Mouse (Mus musculus): ENCODE measurements around the gene Atxn7.

Gene Atxn7

DNA sequence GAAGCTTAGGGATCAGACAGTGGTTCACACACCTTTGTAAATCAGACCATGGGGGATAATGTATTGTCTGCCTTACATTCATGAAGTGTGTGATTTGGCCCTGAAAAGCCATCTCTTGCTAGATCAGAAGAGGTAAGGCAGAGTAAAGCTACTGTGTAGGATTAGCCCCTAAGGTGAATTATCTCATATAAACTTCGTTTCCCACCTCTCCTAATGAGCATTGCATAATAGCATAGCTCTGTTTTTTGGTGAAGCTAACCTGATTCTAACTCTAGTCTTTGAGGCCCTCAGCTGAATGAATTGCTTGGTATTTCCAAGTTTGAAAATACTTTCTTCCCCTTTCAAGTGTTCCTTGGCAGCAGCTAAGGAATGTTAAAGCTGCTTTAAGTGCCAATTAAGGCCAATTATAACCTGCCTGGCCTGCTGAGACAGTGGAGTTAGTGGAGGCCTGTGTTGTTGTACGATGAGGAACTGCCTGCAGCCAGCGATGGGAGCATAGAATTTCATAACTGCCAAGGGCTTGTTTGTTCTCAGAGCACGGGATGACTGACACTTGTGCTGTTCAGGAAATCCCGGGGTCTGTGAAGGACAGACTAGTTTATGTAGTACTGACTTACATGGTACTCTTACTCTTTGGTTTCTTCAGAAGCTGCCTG, 103.4 kb downstream of the Atxn7 start:
- no peak for DNase-seq (ENCODE audit: low read depth, low spot score)

DNA sequence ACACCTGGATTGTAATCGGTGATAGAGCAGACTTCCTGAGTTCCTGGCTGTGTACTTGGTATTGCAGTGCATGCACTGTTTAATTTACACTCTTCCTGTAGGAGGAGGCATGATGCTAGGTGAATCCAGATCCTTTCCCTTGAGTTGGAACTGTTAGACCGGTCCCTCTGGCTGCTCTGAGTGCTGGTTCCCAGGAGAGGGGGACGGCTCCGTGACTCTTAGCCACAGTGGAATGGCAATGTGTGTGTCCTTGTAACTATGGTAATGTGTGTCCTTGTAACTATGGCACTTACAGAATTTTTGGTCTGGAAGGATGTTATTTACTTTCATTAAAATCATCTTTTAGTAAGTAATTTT, 103.9 kb downstream of the Atxn7 start:
- DNase-seq (ENCODE audit: low read depth, low spot score): no peak

DNA sequence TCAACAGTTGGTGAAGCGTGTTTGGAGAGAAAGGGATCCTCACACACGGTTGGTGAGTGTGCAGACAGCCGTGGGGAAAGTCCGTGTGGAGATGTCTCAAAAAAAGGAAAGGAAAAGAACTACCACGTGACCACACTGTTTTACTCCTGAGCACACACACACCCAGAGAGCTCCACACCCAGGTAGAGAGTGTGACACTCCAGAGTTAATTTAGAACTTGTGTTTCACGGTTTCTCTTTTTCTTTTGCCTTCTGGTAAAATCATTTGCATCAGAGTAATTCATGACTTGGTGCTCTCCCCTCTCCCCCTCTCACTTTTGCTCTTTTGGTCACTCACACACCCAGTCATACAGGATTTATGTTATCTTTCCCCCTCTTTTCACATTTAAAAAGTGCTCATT, 105.0 kb downstream of the Atxn7 start:
- DNase-seq (ENCODE audit: low read depth, low spot score): no peak

DNA sequence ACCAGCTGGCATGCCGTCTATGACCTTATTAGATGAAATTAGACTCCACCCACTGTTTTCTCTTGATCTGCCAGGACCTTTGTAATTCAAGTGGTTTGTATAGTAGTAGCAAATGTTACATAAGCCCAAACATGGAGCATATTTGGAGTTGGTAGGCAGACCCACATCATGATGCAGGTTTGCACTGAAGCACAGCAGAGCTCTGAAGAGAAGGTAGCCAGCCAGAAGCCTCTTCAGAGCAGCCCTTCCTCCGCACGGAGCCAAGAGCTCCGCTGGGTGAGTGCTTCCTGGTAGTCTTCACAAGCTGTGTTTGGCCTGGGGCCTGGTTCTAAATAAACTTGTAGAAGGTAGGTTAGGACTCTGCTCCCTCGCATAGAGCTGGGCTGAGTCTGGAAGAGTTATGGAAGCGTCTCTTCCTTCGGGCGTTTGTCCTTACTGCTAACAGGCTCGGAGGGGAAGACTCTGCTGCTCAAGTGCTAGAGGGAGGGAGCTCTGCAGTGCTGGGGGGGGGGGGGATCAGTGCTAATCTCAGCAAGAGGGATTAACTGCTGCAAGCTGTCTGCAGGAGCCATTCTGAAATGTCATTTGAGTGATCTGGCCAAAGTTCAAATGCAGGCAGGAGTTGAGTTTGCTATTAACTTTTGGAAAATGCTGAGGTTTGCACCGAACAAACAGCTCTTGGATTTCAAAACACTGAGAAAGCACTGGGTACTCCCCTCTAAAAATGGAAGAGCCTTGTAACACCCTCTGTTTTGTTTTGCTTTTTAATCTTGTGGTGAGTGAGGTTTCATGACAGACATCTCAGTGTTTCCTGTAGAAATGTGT, 106.6 kb downstream of the Atxn7 start:
- DNase-seq (ENCODE audit: low read depth, low spot score): no peak

DNA sequence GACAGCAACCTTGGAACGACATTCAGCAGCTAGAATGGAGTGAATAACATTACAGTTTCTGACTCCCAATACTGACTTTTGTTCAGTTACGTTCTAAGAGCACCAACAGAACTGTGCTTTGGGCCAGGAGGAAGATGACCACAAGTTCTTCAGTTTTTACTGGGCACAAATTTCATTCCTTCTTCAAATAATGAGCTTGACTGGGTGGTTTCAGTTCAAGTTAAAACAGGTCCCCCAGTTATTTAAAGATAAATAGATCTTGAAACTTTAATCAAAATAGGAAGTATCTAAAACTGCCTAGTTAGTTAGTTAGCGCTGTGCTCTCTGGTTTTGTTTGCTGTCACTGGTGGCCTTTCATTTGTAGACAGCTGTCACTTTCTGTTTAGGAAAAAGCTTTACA, 107.3 kb downstream of the Atxn7 start:
- DNase-seq (ENCODE audit: low read depth, low spot score): no peak

DNA sequence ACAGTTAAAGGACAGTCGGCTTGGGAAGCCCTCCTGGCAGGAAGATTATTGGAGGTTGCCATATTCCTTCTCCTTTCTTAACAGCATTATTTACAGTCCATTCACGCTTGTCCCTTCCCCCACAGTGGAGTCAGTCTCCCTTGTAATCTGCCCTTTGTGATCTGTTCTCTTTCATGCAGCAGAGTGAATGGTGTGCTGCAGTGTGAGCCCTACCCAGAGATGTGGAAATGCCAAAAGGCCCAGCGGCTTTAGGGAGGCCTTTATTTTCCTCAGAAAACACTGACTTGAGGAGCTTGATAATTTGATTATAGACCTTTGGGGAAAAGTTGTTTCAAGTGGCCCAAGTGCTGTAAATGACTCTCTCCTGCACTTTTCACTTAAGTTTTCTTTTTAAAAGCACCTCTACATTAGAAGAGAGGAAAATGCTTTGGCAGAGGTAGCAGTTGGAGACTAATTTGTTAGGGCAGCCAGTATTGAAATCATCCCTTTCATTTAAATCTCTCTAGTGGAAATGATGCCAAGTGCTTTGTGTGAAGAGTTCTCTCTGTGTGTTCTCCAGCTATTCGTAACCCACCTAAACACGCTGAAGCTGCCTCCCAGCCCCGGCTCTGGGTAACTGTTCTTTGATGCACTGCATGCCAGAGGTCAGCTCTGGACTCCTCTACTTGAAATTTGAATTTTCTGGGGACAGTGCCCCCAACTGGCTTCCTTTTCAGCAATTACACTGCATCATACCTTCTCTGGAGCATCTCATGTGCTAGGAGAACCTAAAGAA, 109.5 kb downstream of the Atxn7 start:
- no peak for DNase-seq (ENCODE audit: low read depth, low spot score)

DNA sequence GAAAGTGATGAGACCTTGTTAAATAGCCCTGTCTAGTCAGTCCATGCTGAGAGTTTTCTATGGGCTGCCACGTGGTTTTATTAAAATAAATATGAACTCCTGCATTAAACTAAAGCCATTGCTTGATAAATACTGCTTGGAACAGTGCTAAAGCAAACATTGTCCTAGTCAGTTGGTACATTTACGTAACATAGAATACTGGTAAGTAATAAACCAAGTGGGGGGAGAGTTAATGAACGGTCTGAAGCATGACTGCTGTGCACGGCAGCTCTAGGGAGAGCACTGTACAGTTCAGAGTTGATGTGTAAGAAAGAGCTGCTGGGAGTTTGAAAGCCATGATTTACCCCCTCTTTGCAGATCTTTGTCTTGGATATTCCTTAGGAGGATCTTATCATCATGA, 110.2 kb downstream of the Atxn7 start:
- no peak for DNase-seq (ENCODE audit: low read depth, low spot score)

DNA sequence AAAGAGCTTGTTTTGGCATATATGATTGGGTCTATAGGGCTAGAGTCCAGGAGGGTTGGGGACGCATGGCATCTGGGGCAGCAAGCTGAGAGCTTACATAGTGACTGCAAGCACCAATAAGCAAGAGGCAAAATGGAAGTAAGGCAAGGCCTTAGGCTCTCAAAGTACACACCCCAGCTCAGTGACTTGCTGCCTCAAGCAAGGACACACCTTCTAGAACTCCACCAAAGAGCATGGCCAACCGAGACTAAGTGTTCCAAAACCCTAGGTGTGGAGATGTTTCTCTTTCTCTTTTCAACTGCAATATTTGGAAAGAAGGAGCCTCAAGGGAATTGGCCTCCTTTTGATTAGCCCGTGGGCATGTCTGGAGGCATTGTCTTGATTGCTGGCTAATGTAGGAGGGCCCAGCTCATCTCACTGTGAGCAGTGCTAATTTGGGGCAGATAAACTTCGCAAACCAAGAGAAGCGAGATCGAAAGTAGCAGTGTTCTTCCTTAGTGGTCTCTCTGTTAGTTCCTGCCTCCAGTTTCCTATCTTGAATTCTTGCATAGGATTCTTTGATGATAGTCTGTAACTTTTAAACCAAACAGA, 119.5 kb downstream of the Atxn7 start:
- no peak for DNase-seq (ENCODE audit: low read depth, low spot score)

DNA sequence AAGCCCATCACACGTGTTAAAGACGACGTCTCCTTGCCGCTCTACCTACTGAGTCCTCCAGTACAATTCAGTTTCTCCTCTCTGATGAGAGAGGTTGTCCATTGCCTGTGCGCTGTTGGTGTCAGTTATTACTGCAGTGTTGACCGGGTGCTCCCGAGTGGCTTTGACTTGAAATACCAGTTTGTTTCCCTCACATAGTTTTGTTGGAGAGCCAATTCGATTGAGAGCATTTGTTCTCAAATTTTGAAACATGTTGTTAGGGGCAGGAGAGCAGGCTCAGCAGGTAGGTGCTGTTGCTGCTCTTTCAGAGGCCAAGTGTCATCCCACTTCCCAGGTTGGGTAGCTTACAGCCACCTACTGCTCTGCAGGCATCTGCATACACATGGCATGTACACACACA, 122.6 kb downstream of the Atxn7 start:
- DNase-seq (ENCODE audit: low read depth, low spot score): no peak

DNA sequence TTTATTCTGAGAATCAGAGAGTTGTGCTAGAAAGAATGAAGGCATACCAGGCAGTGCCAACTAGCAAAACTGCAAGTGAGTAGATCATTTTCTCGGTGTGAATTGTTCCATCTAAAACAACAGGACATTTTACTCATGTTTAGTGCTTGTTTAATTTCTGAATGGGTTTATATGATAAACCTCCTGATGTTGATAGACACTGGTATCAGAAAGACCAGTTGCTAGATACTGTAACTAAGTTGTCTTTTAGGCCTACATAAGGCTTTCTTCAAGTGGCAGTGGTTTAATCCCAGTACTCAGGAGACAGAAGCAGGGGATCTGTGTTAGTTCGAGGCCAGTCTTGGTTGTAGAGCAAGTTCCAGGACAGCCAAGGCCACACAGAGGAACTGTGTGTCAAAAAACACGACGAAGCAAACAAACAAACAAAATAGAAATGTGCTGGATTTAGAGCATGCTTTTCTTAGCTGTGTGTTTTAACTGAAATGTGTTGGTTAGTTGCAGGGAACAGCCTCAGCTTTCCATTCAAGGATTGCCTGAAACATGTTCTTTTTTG, 125.5 kb downstream of the Atxn7 start:
- DNase-seq (ENCODE audit: low read depth, low spot score): no peak

DNA sequence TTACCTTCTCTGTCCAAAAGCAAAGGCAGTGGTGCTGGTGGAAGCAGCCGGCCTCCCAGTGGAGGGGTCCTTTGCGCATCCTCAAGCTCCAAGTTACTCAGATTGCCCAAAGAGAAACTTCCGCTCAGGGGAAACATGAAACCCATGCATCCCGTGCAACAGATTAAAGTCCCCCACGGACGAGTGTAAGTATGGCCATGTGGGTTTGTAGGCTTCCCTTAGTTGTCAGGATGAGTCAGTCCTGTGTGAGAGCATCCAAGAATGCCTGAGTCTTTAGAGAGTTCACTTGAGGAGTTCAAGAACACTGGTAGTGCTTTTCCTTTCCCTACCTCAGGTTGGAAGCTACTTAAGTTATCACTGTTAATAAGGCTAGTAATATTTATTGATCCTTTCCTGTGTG, 126.1 kb downstream of the Atxn7 start:
- no peak for DNase-seq (ENCODE audit: low read depth, low spot score)

DNA sequence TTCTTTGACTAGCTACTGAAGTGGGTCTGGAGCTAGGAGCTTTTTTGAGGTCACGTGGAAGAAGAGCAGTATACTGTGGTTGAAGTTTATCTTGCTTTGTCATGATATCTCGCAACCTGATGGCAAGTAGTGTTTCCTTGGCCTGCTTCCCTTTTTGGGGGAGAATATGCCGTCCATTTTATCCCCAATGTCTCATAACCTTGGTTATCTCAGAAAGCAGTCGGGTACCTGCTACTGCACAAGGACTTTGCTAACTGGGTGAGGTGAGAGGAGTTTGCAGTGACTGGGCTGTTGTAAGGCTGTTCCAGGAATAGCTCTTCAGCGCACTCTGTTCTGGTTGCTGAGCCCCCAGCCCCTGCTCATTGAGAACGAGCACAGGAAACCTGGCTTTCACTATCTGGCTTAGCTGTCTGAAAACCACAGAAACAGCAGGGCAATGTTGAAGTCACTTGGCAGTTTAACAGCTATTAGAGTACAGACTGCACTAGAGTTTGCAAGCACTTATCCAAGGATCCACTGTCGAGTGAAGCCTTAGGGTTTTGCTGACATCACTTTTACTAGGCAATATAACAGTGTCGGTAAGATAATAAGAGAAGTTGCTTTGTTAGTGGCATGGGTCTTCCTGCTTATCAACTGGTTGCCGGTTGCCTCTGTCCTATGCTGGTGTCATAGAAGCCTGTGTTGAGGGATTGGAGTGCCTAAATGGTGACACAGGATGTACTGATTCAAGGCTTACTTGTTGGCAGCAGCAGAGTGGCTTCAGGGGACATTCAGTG, 127.0 kb downstream of the Atxn7 start:
- DNase-seq (ENCODE audit: low read depth, low spot score): no peak

DNA sequence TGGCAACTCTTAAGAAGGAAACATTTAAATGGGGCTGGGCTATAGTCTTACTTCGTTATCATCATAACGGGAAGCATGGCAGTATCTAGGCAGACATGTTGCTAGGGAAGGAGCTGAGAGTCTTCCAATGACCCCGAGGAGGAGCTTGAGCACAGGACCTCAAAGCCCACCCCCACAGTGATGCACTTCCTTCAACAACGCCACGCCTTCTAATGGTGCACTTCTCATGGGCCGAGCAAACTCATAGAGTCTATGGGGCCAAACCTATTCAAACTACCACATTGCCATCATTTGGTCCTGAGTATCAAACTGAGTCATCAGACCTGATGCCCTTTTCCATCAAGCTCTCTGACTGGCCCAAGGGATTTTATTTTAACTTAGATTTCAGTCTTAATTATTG, 129.3 kb downstream of the Atxn7 start:
- no peak for DNase-seq (ENCODE audit: low read depth, low spot score)

DNA sequence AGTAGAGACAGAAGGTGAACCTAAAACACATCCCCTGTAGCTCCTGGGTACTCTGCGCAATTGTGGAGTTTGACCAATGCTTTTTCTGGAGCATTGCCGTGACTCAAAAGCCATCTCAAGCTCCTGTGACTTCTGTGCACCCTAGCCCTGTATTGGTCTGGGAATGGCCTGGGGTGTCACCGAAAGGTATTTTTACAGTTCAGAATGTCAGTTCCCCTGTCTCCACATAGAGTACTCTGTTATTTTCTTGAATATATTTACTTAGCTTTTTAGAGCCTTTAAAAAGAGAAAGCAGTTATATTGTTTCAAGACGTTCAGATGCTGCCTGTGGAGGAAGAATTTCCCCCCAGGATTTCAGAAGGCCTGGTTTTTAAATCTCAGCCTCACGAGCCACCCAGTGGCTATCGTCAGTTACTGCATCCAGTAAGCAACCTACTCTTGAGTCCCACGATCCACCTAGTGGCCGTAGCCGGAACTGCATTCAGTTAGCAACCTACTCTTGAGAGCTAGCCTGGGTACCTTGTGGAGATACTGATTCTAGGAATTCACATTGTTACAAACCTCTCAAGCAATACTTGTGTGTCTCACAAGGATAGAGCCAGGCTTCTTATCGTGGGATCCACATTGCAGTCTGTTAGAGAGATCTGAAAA, 137.2 kb downstream of the Atxn7 start:
- DNase-seq (ENCODE audit: low read depth, low spot score): peak; percentile 82

DNA sequence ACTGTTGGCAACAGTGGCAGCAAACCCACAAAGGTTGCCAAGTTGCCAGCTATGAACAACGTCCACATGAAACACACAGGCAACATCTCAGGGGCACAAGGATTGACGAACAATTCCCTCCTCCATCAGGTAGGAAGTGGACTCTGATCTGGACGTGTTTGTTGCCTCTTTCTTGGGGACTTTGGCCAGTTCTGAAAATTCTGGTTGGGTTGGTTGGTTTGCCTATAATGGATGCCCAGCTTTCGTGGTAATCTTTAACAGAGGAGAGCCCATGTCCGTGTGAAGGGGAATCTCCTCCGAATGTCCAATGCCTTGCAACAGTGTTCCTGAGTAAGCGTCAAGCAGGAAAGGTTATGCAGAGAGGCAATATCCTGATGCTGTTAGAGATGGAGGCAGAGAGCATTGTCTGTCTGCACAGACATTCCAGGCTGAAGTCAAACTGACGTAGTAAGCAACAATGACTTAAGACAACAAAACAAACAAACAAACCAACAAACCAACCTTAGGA, 139.6 kb downstream of the Atxn7 start:
- DNase-seq (ENCODE audit: low read depth, low spot score): no peak

DNA sequence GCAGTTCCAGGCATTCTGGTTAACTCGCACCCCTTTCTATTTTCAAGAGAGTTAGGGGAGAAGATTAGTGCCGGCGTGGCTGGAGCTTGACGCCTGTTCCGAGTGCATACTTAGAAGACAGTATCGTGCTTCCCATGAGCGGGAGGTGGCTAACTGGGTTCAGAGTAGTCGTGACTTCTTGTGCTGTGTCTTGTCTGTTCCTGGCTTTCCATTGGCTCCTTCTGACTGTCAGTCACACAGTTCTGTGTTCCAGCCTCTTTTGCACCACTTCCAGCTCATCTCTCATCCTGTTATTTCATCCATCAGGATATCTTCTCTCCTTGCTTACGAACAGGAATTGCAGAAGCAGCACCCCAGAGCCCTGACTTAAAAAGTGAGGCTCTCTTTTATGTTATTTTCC, 140.1 kb downstream of the Atxn7 start:
- no peak for DNase-seq (ENCODE audit: low read depth, low spot score)

DNA sequence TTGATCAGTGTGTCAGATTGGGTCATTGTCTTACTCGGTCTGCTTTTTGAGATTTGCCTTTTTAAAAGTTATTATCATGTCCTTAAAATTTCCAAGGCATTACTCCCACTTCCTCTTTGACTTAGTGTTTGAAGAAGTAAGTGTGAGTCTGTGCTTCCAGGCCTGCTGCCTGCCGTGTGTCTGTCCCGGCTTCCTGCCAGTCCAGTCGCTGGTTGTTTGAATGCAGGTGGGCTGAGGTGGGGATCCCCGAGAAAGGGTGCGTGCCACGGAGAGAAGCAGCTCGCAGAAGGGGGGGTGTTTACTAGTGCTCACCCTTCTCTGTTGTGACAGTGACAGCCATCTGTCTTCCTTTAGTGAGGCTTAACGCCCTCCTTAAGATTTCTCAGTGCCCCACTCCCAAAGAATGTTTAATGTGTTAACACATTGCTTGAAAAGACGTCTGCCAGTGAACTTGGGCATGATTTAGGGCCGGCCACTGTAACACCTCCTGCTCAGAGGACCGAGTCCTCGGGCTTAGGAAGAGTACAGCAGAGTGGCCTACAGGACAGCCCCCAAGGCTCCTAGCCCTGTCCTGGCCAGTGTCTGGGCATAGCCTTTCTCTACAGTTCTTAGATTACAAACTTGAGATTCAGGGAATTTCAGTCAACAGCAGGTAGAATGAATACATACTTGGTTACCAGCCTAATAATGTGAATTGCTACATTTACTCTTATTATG, 143.1 kb downstream of the Atxn7 start:
- no peak for DNase-seq (ENCODE audit: low read depth, low spot score)

DNA sequence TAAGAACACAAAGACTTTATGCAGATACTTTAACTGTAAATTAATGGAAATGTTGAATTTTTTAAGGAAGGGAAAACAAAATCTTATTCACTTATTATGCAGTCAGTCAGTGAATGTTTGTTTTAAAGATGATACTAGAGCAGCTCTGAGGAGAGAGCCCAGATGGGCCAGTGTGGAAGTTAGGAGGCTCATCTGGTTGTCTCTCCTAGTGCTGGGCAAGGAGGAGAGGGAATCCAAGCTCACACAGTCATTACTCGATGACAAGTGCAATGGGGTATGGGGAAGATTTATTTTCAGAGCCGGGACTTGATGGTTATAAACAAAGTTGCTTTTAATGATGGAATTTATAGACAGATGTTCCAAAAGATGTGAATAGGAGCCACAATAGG, 143.7 kb downstream of the Atxn7 start:
- no peak for DNase-seq (ENCODE audit: low read depth, low spot score)

DNA sequence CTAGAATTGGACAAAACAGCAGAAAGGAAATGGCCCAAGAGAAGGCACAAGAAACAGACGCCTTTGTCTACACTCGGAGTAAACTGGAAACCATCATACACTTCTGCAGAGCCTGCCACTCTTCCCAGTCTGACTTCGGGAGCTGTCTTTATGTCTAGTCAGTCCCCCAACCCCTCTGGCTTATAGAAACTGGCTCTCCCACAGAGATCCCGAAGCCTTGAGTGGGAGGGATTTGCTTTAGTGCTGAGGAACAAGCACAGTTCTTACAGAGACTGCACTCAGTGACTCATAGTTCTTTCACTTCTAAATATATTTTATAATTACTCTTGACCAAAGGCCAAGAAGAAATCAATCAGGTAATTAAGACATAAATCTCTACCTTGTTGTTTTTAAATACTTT, 149.5 kb downstream of the Atxn7 start:
- DNase-seq (ENCODE audit: low read depth, low spot score): no peak
